In the genomic region with DNA sequence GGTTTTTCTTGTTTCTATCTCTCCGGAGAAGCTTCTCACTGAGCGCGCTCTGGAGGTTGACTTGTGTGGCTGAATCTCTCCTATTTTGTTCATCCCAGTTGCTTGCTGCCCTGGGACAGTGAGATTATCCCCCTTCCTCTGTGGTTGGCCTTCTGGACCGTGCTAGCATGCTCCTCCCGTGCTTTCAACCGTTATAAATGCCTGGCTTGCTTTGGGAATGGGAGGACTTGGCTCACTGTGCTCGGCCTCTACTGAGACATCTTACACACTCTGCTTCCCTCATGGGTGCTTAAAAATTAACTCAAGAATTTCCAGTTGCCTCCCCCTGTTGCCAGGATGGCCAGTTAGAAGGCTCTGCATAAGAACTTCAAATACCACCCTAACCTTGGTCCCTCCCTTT, we compare ENCODE assay signal across 14 mouse cellular contexts. TPM values are rescaled to one million over a fixed set of nuclear protein-coding genes. Genes with fewer than 3 reads are reported as not detected.
DNase-seq lines count a peak whose midpoint lies in the region; ATAC-seq and TF ChIP-seq lines count a peak whose summit lies in the region.
"Had no signal": no experiment of that assay in that cellular context is flagged by ENCODE, and none has a peak within 500 bp of the region (broad histone marks: within the 10 kb centered on the region; RNA-seq: fewer than 3 reads in every experiment).

No protein-coding gene starts in this region.

- H3K27ac ChIP-seq in kidney, embryonic 15.5 days, result no peak overlapping the region
- H3K27ac ChIP-seq in kidney, embryonic 14.5 days (ENCODE audit: low read depth, low read length), result no peak overlapping the region
- no peak overlapping the region for H3K27ac ChIP-seq in forebrain, embryonic 16.5 days (ENCODE audit: low read length)
- no peak overlapping the region for H3K27ac ChIP-seq in midbrain, postnatal 0 days (ENCODE audit: low read depth, low read length)
- H3K27ac ChIP-seq in intestine, embryonic 16.5 days (ENCODE audit: low read length), result no peak overlapping the region
- H3K27ac ChIP-seq: kidney, postnatal 0 days; stomach, embryonic 15.5 days had no signal

- TF ChIP-seq CTCF in midbrain, postnatal 0 days (IDR thresholded peaks at IDR 0.05), result no peak

- WGBS in kidney, embryonic 15.5 days, result 68% methylated on average over 7 of the region's 7 CpGs
- WGBS in kidney, embryonic 14.5 days, result 63% methylated on average over 7 of the region's 7 CpGs
- WGBS in forebrain, embryonic 16.5 days, result 62% methylated on average over 7 of the region's 7 CpGs
- WGBS in midbrain, postnatal 0 days, result 61% methylated on average over 7 of the region's 7 CpGs
- 73% methylated on average over 7 of the region's 7 CpGs for WGBS in intestine, embryonic 16.5 days

- peaks cover 18% of the 10 kb centered on the region for H3K27me3 ChIP-seq in kidney, embryonic 15.5 days
- H3K27me3 ChIP-seq in kidney, embryonic 14.5 days (ENCODE audit: control insufficient read depth, insufficient read depth, low read length), result peaks cover 11% of the 10 kb centered on the region
- no peaks in the 10 kb centered on the region for H3K27me3 ChIP-seq in forebrain, embryonic 16.5 days (replicated peaks; ENCODE audit: control insufficient read depth, insufficient read depth, low read length)
- H3K27me3 ChIP-seq in midbrain, postnatal 0 days (ENCODE audit: insufficient read depth, low read length), result no peaks in the 10 kb centered on the region
- H3K27me3 ChIP-seq in intestine, embryonic 16.5 days (replicated peaks; ENCODE audit: control insufficient read depth, insufficient read depth, low read length), result peaks cover 8% of the 10 kb centered on the region

- no peak overlapping the region for H3K4me3 ChIP-seq in kidney, embryonic 15.5 days (replicated peaks)
- no peak overlapping the region for H3K4me3 ChIP-seq in kidney, embryonic 14.5 days (ENCODE audit: low read length)
- peak overlapping the region; percentile 13 for H3K4me3 ChIP-seq in forebrain, embryonic 16.5 days (replicated peaks; ENCODE audit: low read length)
- H3K4me3 ChIP-seq in midbrain, postnatal 0 days (ENCODE audit: low read depth, low read length), result 0 out of 2 replicates have a peak overlapping the region, but pooled peaks have one; percentile 3
- H3K4me3 ChIP-seq in intestine, embryonic 16.5 days (ENCODE audit: low read length), result no peak overlapping the region
- H3K4me3 ChIP-seq: heart, embryonic 12.5 days; stomach, embryonic 15.5 days had no signal

- peaks cover 12% of the 10 kb centered on the region for H3K4me1 ChIP-seq in kidney, embryonic 15.5 days
- H3K4me1 ChIP-seq in kidney, embryonic 14.5 days (ENCODE audit: control insufficient read depth, insufficient read depth, low read length), result no peaks in the 10 kb centered on the region; the same call in 1 of the 2 replicates
- H3K4me1 ChIP-seq in forebrain, embryonic 16.5 days (replicated peaks; ENCODE audit: control insufficient read depth, insufficient read depth, low read length), result peaks cover 70% of the 10 kb centered on the region
- peaks cover 34% of the 10 kb centered on the region for H3K4me1 ChIP-seq in midbrain, postnatal 0 days (ENCODE audit: insufficient read depth, low read length)
- H3K4me1 ChIP-seq in intestine, embryonic 16.5 days (ENCODE audit: control insufficient read depth, insufficient read depth, low read length), result peaks cover 11% of the 10 kb centered on the region
- H3K4me1 ChIP-seq: heart, embryonic 12.5 days; stomach, embryonic 15.5 days had no signal

- no peaks in the 10 kb centered on the region for H3K9me3 ChIP-seq in kidney, embryonic 15.5 days (replicated peaks)
- no peaks in the 10 kb centered on the region for H3K9me3 ChIP-seq in kidney, embryonic 14.5 days (ENCODE audit: control insufficient read depth, low read length)
- H3K9me3 ChIP-seq in forebrain, embryonic 16.5 days (ENCODE audit: control insufficient read depth, low read length), result no peaks in the 10 kb centered on the region
- no peaks in the 10 kb centered on the region for H3K9me3 ChIP-seq in midbrain, postnatal 0 days (ENCODE audit: low read length)
- no peaks in the 10 kb centered on the region for H3K9me3 ChIP-seq in intestine, embryonic 16.5 days (ENCODE audit: control insufficient read depth, low read length)
- H3K9me3 ChIP-seq: heart, embryonic 12.5 days; stomach, embryonic 15.5 days had no signal

- H3K9ac ChIP-seq in kidney, embryonic 15.5 days, result no peak overlapping the region
- H3K9ac ChIP-seq in kidney, embryonic 14.5 days (ENCODE audit: low read depth, low read length), result no peak overlapping the region
- no peak overlapping the region for H3K9ac ChIP-seq in forebrain, embryonic 16.5 days (replicated peaks; ENCODE audit: low read depth, low read length)
- no peak overlapping the region for H3K9ac ChIP-seq in midbrain, postnatal 0 days (replicated peaks; ENCODE audit: low read length, poor library complexity, severe bottlenecking)
- no peak overlapping the region for H3K9ac ChIP-seq in intestine, embryonic 16.5 days (ENCODE audit: low read depth, low read length)
- H3K9ac ChIP-seq: heart, embryonic 12.5 days; stomach, embryonic 15.5 days had no signal

- H3K36me3 ChIP-seq in kidney, embryonic 15.5 days, result no peaks in the 10 kb centered on the region
- H3K36me3 ChIP-seq in kidney, embryonic 14.5 days (ENCODE audit: control insufficient read depth, insufficient read depth, low read length), result no peaks in the 10 kb centered on the region
- peaks cover 4% of the 10 kb centered on the region; the same call in 1 of the 2 replicates for H3K36me3 ChIP-seq in forebrain, embryonic 16.5 days (ENCODE audit: control insufficient read depth, insufficient read depth)
- no peaks in the 10 kb centered on the region; the same call in 1 of the 2 replicates for H3K36me3 ChIP-seq in midbrain, postnatal 0 days (ENCODE audit: insufficient read depth, low read length)
- H3K36me3 ChIP-seq in intestine, embryonic 16.5 days (ENCODE audit: control insufficient read depth, insufficient read depth, low read length), result no peaks in the 10 kb centered on the region
- H3K36me3 ChIP-seq: heart, embryonic 12.5 days; stomach, embryonic 15.5 days had no signal

- H3K4me2 ChIP-seq in kidney, embryonic 15.5 days, result no peak overlapping the region
- no peak overlapping the region for H3K4me2 ChIP-seq in kidney, embryonic 14.5 days (replicated peaks; ENCODE audit: low read depth, low read length)
- H3K4me2 ChIP-seq in forebrain, embryonic 16.5 days (ENCODE audit: low read length), result peak overlapping the region; percentile 91
- H3K4me2 ChIP-seq in midbrain, postnatal 0 days (ENCODE audit: low read depth, low read length, poor library complexity, severe bottlenecking), result peak overlapping the region; percentile 71
- H3K4me2 ChIP-seq in intestine, embryonic 16.5 days (ENCODE audit: low read depth, low read length), result no peak overlapping the region
- H3K4me2 ChIP-seq: heart, embryonic 12.5 days; stomach, embryonic 15.5 days had no signal

- DNase-seq in cerebellum, adult 9-10 months, result peak; percentile 66
- DNase-seq in midbrain, postnatal 0 days (ENCODE audit: low spot score), result peak; percentile 58
- DNase-seq: layer of hippocampus, postnatal 36 days; right cerebral cortex, postnatal 4 days; thymus, postnatal 25 days had no signal

- ATAC-seq in kidney, embryonic 15.5 days (replicated peaks; ENCODE audit: low FRiP score), result 0 out of 2 replicates have a peak, but pooled peaks have one; percentile 29
- ATAC-seq in kidney, embryonic 14.5 days (ENCODE audit: low FRiP score, low TSS enrichment), result no peak
- ATAC-seq in forebrain, embryonic 16.5 days, result no peak
- ATAC-seq in midbrain, postnatal 0 days (ENCODE audit: low FRiP score), result no peak
- ATAC-seq in intestine, embryonic 16.5 days, result no peak
- ATAC-seq in granulocyte monocyte progenitor cell, adult 5-6 weeks (replicated peaks; ENCODE audit: poor library complexity, severe bottlenecking), result no peak
- ATAC-seq: activated CD4-positive, CD25-positive, alpha-beta regulatory T cell, adult 4 months had no signal

RNA-seq across cellular contexts. Expression of a gene that starts 10.8 kb away (rescaled TPM):
- polyA plus RNA-seq in kidney, embryonic 15.5 days (2015; fragmentation: Nextera tagmentation; extraction: Ambion mirVana), result 2.6 and 2.8 TPM in 2 replicates
- 2.1 and 2.4 TPM in 2 replicates for polyA plus RNA-seq in kidney, embryonic 14.5 days (2014; fragmentation: Nextera tagmentation; extraction: Ambion mirVana)
- 34.6 and 35.2 TPM in 2 replicates for polyA plus RNA-seq in forebrain, embryonic 16.5 days (2015; fragmentation: Nextera tagmentation; extraction: Ambion mirVana)
- 28.3 TPM in 2 replicates for total RNA-seq in midbrain, postnatal 0 days (2014; rRNA removed)
- polyA plus RNA-seq in midbrain, postnatal 0 days (2015; fragmentation: Nextera tagmentation; extraction: Ambion mirVana), result 13.7 and 18.3 TPM in 2 replicates
- 0.56 and 0.64 TPM in 2 replicates for polyA plus RNA-seq in intestine, embryonic 16.5 days (2015; fragmentation: Nextera tagmentation; extraction: Ambion mirVana)
- total RNA-seq in granulocyte monocyte progenitor cell, adult 5-6 weeks (2014; fragmentation: Nextera tagmentation), result not detected in 2 replicates
- 0.15 and 0.17 TPM in 2 replicates for total RNA-seq in granulocyte monocyte progenitor cell, adult 5-6 weeks (2017)
- polyA plus RNA-seq: activated CD4-positive, CD25-positive, alpha-beta regulatory T cell, adult 4 months had no signal

Comparison
In these comparisons a context has a peak if more than half of its experiments do, and no peak if none do; other contexts are left out.
1. H3K4me2 ChIP-seq: peak in forebrain, embryonic 16.5 days (single experiment) and midbrain, postnatal 0 days (single experiment); none in kidney, embryonic 15.5 days (single experiment), kidney, embryonic 14.5 days (single experiment) and intestine, embryonic 16.5 days (single experiment).
2. H3K4me3 ChIP-seq: peak in forebrain, embryonic 16.5 days (single experiment) and midbrain, postnatal 0 days (single experiment); none in kidney, embryonic 15.5 days (single experiment), kidney, embryonic 14.5 days (single experiment) and intestine, embryonic 16.5 days (single experiment).